In the genomic region with DNA sequence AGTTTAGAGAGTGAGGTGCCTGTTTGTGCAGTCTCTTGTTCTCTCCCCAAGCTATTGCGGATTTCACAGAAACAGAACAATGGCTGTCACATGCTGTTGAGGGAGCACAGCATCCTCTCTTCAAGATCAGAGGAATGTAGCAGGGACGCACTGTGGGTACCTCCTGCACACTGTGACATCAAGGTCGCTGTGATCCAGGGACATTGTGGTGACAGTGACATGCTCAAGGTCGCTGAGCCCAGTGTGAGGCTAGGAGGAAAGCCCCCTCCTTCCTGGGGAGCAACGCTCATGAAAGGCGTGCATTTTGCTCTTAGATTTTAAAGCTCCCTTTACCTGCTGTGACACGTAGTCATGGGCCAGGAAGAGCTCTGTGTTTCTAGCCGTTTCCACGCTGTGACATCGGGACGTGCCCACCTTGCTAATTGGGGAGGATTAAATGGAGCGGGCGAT, we compare ENCODE assay signal across 9 mouse cellular contexts.
A peak's percentile ranks its signal among the peaks of the same experiment; 100 is the strongest.
DNase-seq lines count a peak whose midpoint lies in the region; ATAC-seq lines count a peak whose summit lies in the region.
"Had no signal": no experiment of that assay in that cellular context is flagged by ENCODE, and none has a peak within 500 bp of the region (broad histone marks: within the 10 kb centered on the region; RNA-seq: fewer than 3 reads in every experiment).

No protein-coding gene starts in this region.

- H3K9ac ChIP-seq in lung, embryonic 15.5 days, result no peak overlapping the region
- H3K9ac ChIP-seq in hindbrain, embryonic 15.5 days, result peak overlapping the region; percentile 28; the same call in 1 of the 2 replicates
- H3K9ac ChIP-seq in neural tube, embryonic 15.5 days (replicated peaks), result peak overlapping the region; percentile 22; the same call in 1 of the 2 replicates

- 6% methylated on average over 13 of the region's 13 CpGs for WGBS in lung, embryonic 15.5 days
- 3% methylated on average over 13 of the region's 13 CpGs for WGBS in hindbrain, embryonic 15.5 days
- 5% methylated on average over 13 of the region's 13 CpGs for WGBS in neural tube, embryonic 15.5 days

- H3K27ac ChIP-seq in lung, embryonic 15.5 days, result no peak overlapping the region
- H3K27ac ChIP-seq in hindbrain, embryonic 15.5 days (replicated peaks), result peak overlapping the region; percentile 94
- peak overlapping the region; percentile 93 for H3K27ac ChIP-seq in neural tube, embryonic 15.5 days (replicated peaks)

- H3K4me3 ChIP-seq in lung, embryonic 15.5 days, result no peak overlapping the region; the same call in 1 of the 2 replicates
- H3K4me3 ChIP-seq in hindbrain, embryonic 15.5 days, result no peak overlapping the region
- no peak overlapping the region for H3K4me3 ChIP-seq in neural tube, embryonic 15.5 days (replicated peaks)
- H3K4me3 ChIP-seq: erythroblast, embryonic 14.5 days had no signal

- no peak for ATAC-seq in lung, embryonic 15.5 days (ENCODE audit: borderline replicate concordance, extremely low read depth, low FRiP score, low TSS enrichment)
- peak; percentile 49; the same call in 1 of the 2 replicates for ATAC-seq in hindbrain, embryonic 15.5 days (ENCODE audit: low FRiP score, low read depth)
- ATAC-seq in neural tube, embryonic 15.5 days (ENCODE audit: low FRiP score), result no peak; the same call in 1 of the 2 replicates

- no peaks in the 10 kb centered on the region for H3K9me3 ChIP-seq in lung, embryonic 15.5 days
- no peaks in the 10 kb centered on the region for H3K9me3 ChIP-seq in hindbrain, embryonic 15.5 days
- no peaks in the 10 kb centered on the region for H3K9me3 ChIP-seq in neural tube, embryonic 15.5 days (replicated peaks)

- H3K36me3 ChIP-seq in lung, embryonic 15.5 days, result no peaks in the 10 kb centered on the region
- no peaks in the 10 kb centered on the region for H3K36me3 ChIP-seq in hindbrain, embryonic 15.5 days
- H3K36me3 ChIP-seq in neural tube, embryonic 15.5 days, result no peaks in the 10 kb centered on the region

- H3K4me2 ChIP-seq in lung, embryonic 15.5 days, result peak overlapping the region; percentile 42
- peak overlapping the region; percentile 33 for H3K4me2 ChIP-seq in hindbrain, embryonic 15.5 days
- peak overlapping the region; percentile 41 for H3K4me2 ChIP-seq in neural tube, embryonic 15.5 days

- peak; percentile 17 for DNase-seq in adrenal gland, adult 8-10 months
- DNase-seq in adrenal gland, postnatal 4 days (ENCODE audit: low spot score in 2 of 2), result no peak
- no peak for DNase-seq in lung, adult 18-20 months
- DNase-seq in left cerebral cortex, adult 9 months (ENCODE audit: low spot score in 2 of 2), result no peak
- no peak for DNase-seq in lung, postnatal 25 days (ENCODE audit: low spot score)

- no peaks in the 10 kb centered on the region; the same call in 1 of the 2 replicates for H3K27me3 ChIP-seq in lung, embryonic 15.5 days
- no peaks in the 10 kb centered on the region for H3K27me3 ChIP-seq in hindbrain, embryonic 15.5 days
- H3K27me3 ChIP-seq in neural tube, embryonic 15.5 days (replicated peaks), result no peaks in the 10 kb centered on the region

- peaks cover 16% of the 10 kb centered on the region for H3K4me1 ChIP-seq in lung, embryonic 15.5 days
- H3K4me1 ChIP-seq in hindbrain, embryonic 15.5 days (replicated peaks), result peaks cover 25% of the 10 kb centered on the region
- H3K4me1 ChIP-seq in neural tube, embryonic 15.5 days, result peaks cover 32% of the 10 kb centered on the region
